Mouse (Mus musculus) R1 (cell line): ENCODE data around the gene Ttc6.

ENCODE experiments used
- DNase-seq: peaks from one replicate; pipeline ENCODE4 v3.0.0-alpha.2; 2018; ENCODE audit warnings: low read depth, low spot score

The Ttc6 gene

GRCm38 (mm10) chr12:57662986-57663674 lies 99.2 kb downstream of the Ttc6 start:
- no peak for DNase-seq

GRCm38 (mm10) chr12:57672414-57672813 lies 108.5 kb downstream of the Ttc6 start:
- DNase-seq, result no peak

- DNase-seq, result peak; percentile 31
Measured at GRCm38 (mm10) chr12:57684967-57685423, 121.1 kb downstream of the Ttc6 start.

GRCm38 (mm10) chr12:57709966-57710365 lies 146.1 kb downstream of the Ttc6 start:
- no peak for DNase-seq

GRCm38 (mm10) chr12:57764720-57765119 lies 200.8 kb downstream of the Ttc6 start:
- DNase-seq, result no peak

- no peak for DNase-seq
Measured at GRCm38 (mm10) chr12:57776290-57776997, 212.5 kb downstream of the Ttc6 start.

GRCm38 (mm10) chr12:57781926-57782325 lies 218.0 kb downstream of the Ttc6 start:
- no peak for DNase-seq

GRCm38 (mm10) chr12:57787471-57787870 lies 223.6 kb downstream of the Ttc6 start:
- peak; percentile 11 for DNase-seq
